Mouse (Mus musculus) telencephalon, adult 2 months (tissue): Measurements from ENCODE around the gene Casp7.
"Not testable (repeated sequence)": the region's sequence is repeated elsewhere in the genome, so short reads cannot be mapped to it uniquely, and the experiment has no call there.

Experiments used
- DNase-seq: peaks from one replicate; pipeline ENCODE4 v3.0.0-alpha.2; 2011; ENCODE audit warnings: low read depth, low spot score

Gene Casp7

GRCm38 (mm10) chr19:56396669-56397621, at the start of gene Casp7:
Gene Casp7 (plus strand): TSS chr19:56397129.
- peak; percentile 23 for DNase-seq

- DNase-seq, result no peak
Measured at GRCm38 (mm10) chr19:56349295-56349694, 47.6 kb upstream of the Casp7 start.

DNA sequence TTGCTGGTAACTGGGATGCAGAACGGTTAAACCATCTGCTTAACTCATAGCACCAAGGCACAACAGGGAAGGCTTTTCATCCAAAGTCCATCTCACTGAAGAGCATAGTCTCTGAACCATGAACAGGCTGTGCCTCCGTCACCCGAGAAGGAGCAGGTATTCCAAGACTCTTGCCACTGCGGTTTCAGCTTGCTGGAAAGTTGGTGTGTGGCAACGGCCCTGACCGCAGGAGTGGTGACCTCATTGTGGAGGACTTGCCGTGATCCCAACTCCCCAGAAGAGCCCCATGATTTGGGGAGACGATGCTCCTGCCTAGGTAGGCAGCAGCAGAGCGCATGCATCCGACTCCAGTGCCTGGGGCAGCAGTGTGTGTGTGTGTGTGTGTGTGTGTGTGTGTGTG, 43.2 kb upstream of the Casp7 start:
- DNase-seq, result no peak

- DNase-seq, result no peak
Measured at GRCm38 (mm10) chr19:56355201-56355600, 41.7 kb upstream of the Casp7 start.

- no peak for DNase-seq
Measured at GRCm38 (mm10) chr19:56356480-56357373, 40.2 kb upstream of the Casp7 start.

DNA sequence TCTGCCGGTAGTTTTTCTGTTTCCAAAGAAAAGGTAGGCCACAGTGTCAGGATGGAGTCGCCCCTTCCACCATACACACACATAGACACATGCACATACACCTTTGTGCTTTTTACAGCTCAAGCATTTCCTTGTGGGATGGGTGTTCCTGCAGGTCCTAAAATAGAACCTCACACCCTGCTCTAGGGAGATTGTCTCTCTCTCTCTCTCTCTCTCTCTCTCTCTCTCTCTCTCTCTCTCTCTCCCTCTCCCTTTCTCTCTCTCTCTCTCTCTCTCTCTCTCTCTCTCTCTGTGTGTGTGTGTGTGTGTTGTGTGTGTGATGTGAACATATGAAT, 39.6 kb upstream of the Casp7 start:
- DNase-seq, result not testable (repeated sequence)

- no peak for DNase-seq
Measured at GRCm38 (mm10) chr19:56358890-56359289, 38.0 kb upstream of the Casp7 start.

- DNase-seq, result no peak
Measured at GRCm38 (mm10) chr19:56363721-56364460, 33.0 kb upstream of the Casp7 start.

- no peak for DNase-seq
Measured at GRCm38 (mm10) chr19:56364563-56364962, 32.4 kb upstream of the Casp7 start.

DNA sequence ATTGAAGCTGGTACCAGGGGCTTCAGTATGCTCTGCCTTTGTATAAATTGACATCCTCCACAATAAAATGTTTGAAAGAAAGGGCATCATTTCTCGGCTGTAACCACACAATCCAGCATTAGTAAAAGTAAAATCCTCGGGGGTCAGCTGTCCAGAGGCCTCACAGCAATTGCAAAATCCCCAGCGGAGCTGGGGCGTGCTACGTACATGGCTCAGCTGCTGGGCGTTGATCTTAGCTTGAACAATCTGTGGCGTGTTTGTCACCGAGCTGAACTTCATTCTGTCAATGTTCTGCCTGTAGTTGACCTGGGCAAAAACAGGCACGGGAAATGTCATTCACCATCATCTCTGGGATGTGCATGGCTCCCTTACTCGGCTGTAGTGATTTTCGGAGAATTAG, 30.8 kb upstream of the Casp7 start:
- no peak for DNase-seq

DNA sequence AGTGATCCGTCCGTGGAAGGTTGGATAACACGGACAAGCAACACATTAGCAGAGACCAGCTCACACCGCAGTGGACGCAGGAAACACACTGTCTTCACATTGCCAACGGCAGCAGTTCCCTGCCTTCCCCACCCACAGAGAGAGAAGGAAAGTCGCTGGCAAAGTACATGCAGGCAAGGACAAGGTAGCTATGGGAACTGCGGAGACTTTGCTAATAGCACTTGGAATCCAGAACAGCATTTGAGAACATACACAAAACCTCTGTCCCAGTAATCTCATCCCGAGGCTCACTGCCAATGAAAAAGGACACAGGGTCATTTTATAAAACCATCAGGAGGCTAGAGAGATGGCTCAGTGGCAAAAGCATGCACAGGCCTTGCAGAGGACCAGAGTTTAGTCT, 30.3 kb upstream of the Casp7 start:
- DNase-seq, result no peak

DNA sequence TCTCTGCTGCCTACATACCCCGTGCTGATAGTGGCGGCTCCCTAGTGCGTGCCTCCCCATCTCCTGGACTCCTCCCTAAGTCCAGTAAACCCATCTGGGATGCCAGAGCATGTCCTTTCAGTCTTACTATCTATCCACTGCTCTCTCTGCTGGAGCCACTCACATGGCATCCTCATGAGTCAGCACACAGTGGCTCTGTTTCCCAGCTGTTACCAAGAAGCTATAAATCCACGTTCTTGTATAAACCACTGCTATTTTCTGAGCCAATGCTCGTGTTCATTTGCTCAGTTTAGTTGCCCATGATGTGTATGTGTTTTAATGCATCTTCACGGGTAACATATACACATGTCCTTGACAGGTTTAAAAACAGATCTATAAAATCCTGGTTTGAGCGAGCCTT, 29.2 kb upstream of the Casp7 start:
- no peak for DNase-seq

DNA sequence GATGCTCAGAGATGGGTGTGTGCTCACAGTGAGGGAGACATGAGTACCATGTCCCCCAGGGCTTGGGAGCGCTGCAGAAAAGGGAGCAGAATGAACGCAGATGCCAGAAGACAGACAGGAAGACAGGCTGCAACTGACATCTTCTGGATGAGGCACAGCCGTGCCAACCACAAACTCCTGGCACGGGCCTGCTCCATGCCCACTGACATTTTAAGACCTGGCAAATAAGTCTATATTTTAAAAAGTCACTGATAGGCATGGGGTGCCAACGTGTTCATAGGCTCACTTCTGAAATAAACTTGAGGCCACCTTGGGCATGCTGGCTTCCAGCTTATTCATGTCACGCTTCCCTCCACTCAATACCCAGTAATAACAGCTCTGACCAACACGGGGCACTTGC, 28.0 kb upstream of the Casp7 start:
- DNase-seq, result no peak

GRCm38 (mm10) chr19:56370389-56371150, 26.4 kb upstream of the Casp7 start:
- DNase-seq, result no peak

DNA sequence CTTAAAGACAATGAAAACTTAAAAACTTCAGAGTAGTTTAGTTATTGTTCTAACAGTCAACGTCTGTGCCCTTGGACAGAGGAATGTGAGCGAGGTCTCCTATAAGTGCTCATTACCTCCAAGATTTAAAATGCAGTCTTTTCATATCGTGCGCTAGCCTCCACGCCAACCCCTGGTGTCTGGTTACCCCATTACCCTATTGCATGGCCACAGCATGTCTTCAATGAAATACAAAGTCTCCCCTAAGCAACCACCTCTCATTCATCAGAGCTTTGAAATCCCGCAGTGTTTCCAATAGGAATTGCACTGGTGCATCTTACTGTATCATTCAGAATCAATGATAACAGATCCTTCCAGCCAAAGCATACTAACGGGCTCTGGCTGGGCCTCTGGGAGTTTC, 24.7 kb upstream of the Casp7 start:
- no peak for DNase-seq

GRCm38 (mm10) chr19:56373246-56373645, 23.7 kb upstream of the Casp7 start:
- no peak for DNase-seq

GRCm38 (mm10) chr19:56374011-56374410, 22.9 kb upstream of the Casp7 start:
- no peak for DNase-seq

DNA sequence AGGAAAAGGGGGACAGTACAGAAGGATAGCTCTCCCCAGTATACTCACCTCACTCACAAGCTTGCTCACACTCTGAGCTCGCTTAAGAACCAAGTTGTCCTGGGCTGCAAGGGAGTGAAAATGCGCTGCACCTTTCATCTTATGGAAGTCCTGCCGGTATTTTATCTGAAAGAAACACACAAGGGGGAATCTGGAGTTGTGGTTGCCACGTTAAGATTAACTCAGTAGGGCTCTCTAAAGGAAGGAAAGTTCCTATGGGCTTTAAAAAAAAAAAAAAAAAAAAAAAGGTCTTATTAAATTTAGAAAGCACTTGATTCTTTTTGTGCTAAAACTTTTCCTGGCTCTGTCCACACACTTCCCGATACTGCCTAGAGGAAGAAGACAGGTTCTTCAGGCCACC, 18.9 kb upstream of the Casp7 start:
- no peak for DNase-seq

- DNase-seq, result no peak
Measured at GRCm38 (mm10) chr19:56378554-56379172, 18.3 kb upstream of the Casp7 start.

GRCm38 (mm10) chr19:56380341-56380740, 16.6 kb upstream of the Casp7 start:
- no peak for DNase-seq

GRCm38 (mm10) chr19:56381407-56381806, 15.5 kb upstream of the Casp7 start:
- no peak for DNase-seq
